Mouse (Mus musculus) heart, postnatal 0 days (tissue): ENCODE measurements around the gene Gstz1. TPM values are rescaled to one million over a fixed set of nuclear protein-coding genes. Genes with fewer than 3 reads are reported as not detected.

ENCODE experiments used
- ATAC-seq: fragments of 200-750 bp; cut with Nextera tagmentation; 2 replicates; pipeline ENCODE4 v1.8.0; 2017; ENCODE audit warnings: low read depth, moderate number of reproducible peaks, moderate library complexity; ENCODE audit not compliant: insufficient read depth
- DNase-seq: peaks from one replicate; pipeline ENCODE4 v3.0.0-alpha.2; 2016; ENCODE audit warnings: low spot score
- H3K27ac ChIP-seq: fragments of 300-500 bp; sonication (generic); 2 replicates; pipeline ENCODE4 v1.5.1; 2014; ENCODE audit warnings: low read depth, mild to moderate bottlenecking
- H3K27me3 ChIP-seq: fragments of 300-500 bp; sonication (generic); 2 replicates; pipeline ENCODE4 v1.6.1; 2014; ENCODE audit warnings: low read length, mixed read lengths; ENCODE audit not compliant: control insufficient read depth, insufficient read depth
- H3K36me3 ChIP-seq: fragments of 300-500 bp; sonication (generic); replicated peaks from 2 replicates; pipeline ENCODE4 v1.6.1; 2014; ENCODE audit warnings: low read length, mixed read lengths; ENCODE audit not compliant: control insufficient read depth, insufficient read depth
- H3K4me1 ChIP-seq: fragments of 300-500 bp; sonication (generic); 2 replicates; pipeline ENCODE4 v1.6.1; 2014; ENCODE audit warnings: antibody characterized with exemption; ENCODE audit not compliant: control insufficient read depth, insufficient read depth
- H3K4me2 ChIP-seq: fragments of 300-500 bp; sonication (generic); 2 replicates; pipeline ENCODE4 v1.6.1; 2014; ENCODE audit warnings: low read depth, mild to moderate bottlenecking, low read length, moderate library complexity
- H3K4me3 ChIP-seq: fragments of 300-500 bp; sonication (generic); 2 replicates; pipeline ENCODE4 v1.5.1; 2014; ENCODE audit warnings: low read depth, low read length
- H3K9ac ChIP-seq: fragments of 300-500 bp; sonication (generic); replicated peaks from 2 replicates; pipeline ENCODE4 v1.6.1; 2014; ENCODE audit warnings: low read depth, low read length, mixed read lengths
- H3K9me3 ChIP-seq: fragments of 300-500 bp; sonication (generic); replicated peaks from 2 replicates; pipeline ENCODE4 v1.6.1; 2016; ENCODE audit warnings: low read length; ENCODE audit not compliant: control insufficient read depth
- CTCF ChIP-seq: IDR thresholded peaks from 2 replicates; pipeline ENCODE4 v1.5.1; 2016; ENCODE audit warnings: antibody characterized with exemption, control low read depth, low read depth
- EP300 ChIP-seq: IDR thresholded peaks from 2 replicates; pipeline ENCODE4 v1.6.1; 2016; ENCODE audit warnings: antibody characterized with exemption, low read depth
- WGBS: fragments of 180-500 bp; shearing (Covaris S2); extraction: QIAGEN DNeasy Blood & Tissue Kit; methylation state at CpG from one replicate; pipeline ENCODE4 v1.1.7; 2014; 5-methylcytosine and 5-hydroxymethylcytosine counted together
- polyA plus RNA-seq: library from polyadenylated mRNA; unstranded; fragments of >200 nt; fragmentation: Nextera tagmentation; extraction: Ambion mirVana; gene quantifications from 2 replicates; pipeline ENCODE4 v1.2.1, GENCODE M21; 2015
- total RNA-seq: library from RNA; depleted of rRNA; stranded (reverse); fragments of >200 nt; gene quantifications from 2 replicates; pipeline ENCODE4 v1.2.3, GENCODE M21; 2014; ENCODE audit warnings: low replicate concordance; rRNA removed

Gstz1 gene
- total and polyA plus RNA-seq, 2 experiments from 2014 or later, result 36.2 to 62.9 TPM

GRCm38 (mm10) chr12:87212844-87213606 lies 66.1 kb downstream of the Gstz1 start:
- no peaks in the 10 kb centered on the region for H3K27me3 ChIP-seq
- H3K36me3 ChIP-seq, result no peaks in the 10 kb centered on the region
- DNase-seq, result no peak
- H3K4me1 ChIP-seq, result no peaks in the 10 kb centered on the region
- no peak overlapping the region for H3K27ac ChIP-seq
- TF ChIP-seq CTCF (no peak), EP300 (no peak)
- no peaks in the 10 kb centered on the region for H3K9me3 ChIP-seq
- no peak overlapping the region for H3K9ac ChIP-seq
- no peak for ATAC-seq
- H3K4me2 ChIP-seq, result no peak overlapping the region
- WGBS, result 47% methylated on average over 2 of the region's 2 CpGs
- no peak overlapping the region for H3K4me3 ChIP-seq

Other genes starting within 250 kb of the Gstz1 start
- gene Cipc, start 200.1 kb upstream of the Gstz1 start, total RNA-seq, result 26.2 and 41.6 TPM in 2 replicates
- gene Cipc, start 200.1 kb upstream of the Gstz1 start, polyA plus RNA-seq, result 18.7 and 20.9 TPM in 2 replicates
- gene Zdhhc22, start 156.7 kb upstream of the Gstz1 start, total RNA-seq, result not detected in 2 replicates
- 0.05 TPM in 1 of 2 replicates, not detected in the other for gene Zdhhc22, start 156.7 kb upstream of the Gstz1 start, polyA plus RNA-seq
- not detected in 2 replicates for gene Tmem63c, start 125.8 kb upstream of the Gstz1 start, total RNA-seq
- not detected in 2 replicates for gene Tmem63c, start 125.8 kb upstream of the Gstz1 start, polyA plus RNA-seq
- gene Ngb, start 44.6 kb upstream of the Gstz1 start, total RNA-seq, result 0.12 TPM in 1 of 2 replicates, not detected in the other
- gene Ngb, start 44.6 kb upstream of the Gstz1 start, polyA plus RNA-seq, result 0.11 TPM in 1 of 2 replicates, not detected in the other
- 22.7 and 25.3 TPM in 2 replicates for gene Pomt2, start 803 bp downstream of the Gstz1 start, total RNA-seq
- gene Pomt2, start 803 bp downstream of the Gstz1 start, polyA plus RNA-seq, result 6.5 and 7.7 TPM in 2 replicates
- not detected in 2 replicates for gene Samd15, start 52.6 kb downstream of the Gstz1 start, total RNA-seq
- 0.46 and 0.59 TPM in 2 replicates for gene Samd15, start 52.6 kb downstream of the Gstz1 start, polyA plus RNA-seq
- gene Tmed8, start 53.3 kb downstream of the Gstz1 start, total RNA-seq, result 3.7 and 3.9 TPM in 2 replicates
- gene Tmed8, start 53.3 kb downstream of the Gstz1 start, polyA plus RNA-seq, result 0.62 and 0.89 TPM in 2 replicates
- not detected in 2 replicates for gene Noxred1, start 91.6 kb downstream of the Gstz1 start, total RNA-seq
- gene Noxred1, start 91.6 kb downstream of the Gstz1 start, polyA plus RNA-seq, result 0.30 and 0.37 TPM in 2 replicates
- gene Vipas39, start 119.1 kb downstream of the Gstz1 start, total RNA-seq, result 34.1 and 40.4 TPM in 2 replicates
- gene Vipas39, start 119.1 kb downstream of the Gstz1 start, polyA plus RNA-seq, result 29.2 and 31.4 TPM in 2 replicates
- 80.7 and 93.4 TPM in 2 replicates for gene Ahsa1, start 119.3 kb downstream of the Gstz1 start, total RNA-seq
- gene Ahsa1, start 119.3 kb downstream of the Gstz1 start, polyA plus RNA-seq, result 109 and 113 TPM in 2 replicates
- 0.31 TPM in 1 of 2 replicates, not detected in the other for gene Ism2, start 152.5 kb downstream of the Gstz1 start, total RNA-seq
- gene Ism2, start 152.5 kb downstream of the Gstz1 start, polyA plus RNA-seq, result 0.20 and 0.30 TPM in 2 replicates
- 23.5 and 66.6 TPM in 2 replicates for gene Sptlc2, start 241.2 kb downstream of the Gstz1 start, total RNA-seq
- 65.1 and 67.0 TPM in 2 replicates for gene Sptlc2, start 241.2 kb downstream of the Gstz1 start, polyA plus RNA-seq